Mouse (Mus musculus) bone marrow macrophage, adult 2 months (primary cell): ENCODE data around the gene Ptpn6.

Experiments used
- CTCF ChIP-seq: IDR thresholded peaks from 2 replicates; pipeline ENCODE4 v1.5.1; 2012; ENCODE audit warnings: low read depth, mild to moderate bottlenecking, low read length, moderate library complexity
- POLR2A ChIP-seq: IDR thresholded peaks from 2 replicates; pipeline ENCODE4 v1.6.1; 2012; ENCODE audit warnings: mild to moderate bottlenecking, low read depth, low read length, borderline replicate concordance

- TF ChIP-seq POLR2A: no peak
- no peak for TF ChIP-seq CTCF
Measured at GRCm38 (mm10) chr6:124699366-124699765, 39.1 kb downstream of the Ptpn6 start.
